Mouse (Mus musculus): ENCODE data around the gene Cacna2d2. TPM values are rescaled to one million over a fixed set of nuclear protein-coding genes. Genes with fewer than 3 reads are reported as not detected.

Gene Cacna2d2
- polyA plus RNA-seq, 2 experiments = 0.29 to 9.3 TPM

DNA sequence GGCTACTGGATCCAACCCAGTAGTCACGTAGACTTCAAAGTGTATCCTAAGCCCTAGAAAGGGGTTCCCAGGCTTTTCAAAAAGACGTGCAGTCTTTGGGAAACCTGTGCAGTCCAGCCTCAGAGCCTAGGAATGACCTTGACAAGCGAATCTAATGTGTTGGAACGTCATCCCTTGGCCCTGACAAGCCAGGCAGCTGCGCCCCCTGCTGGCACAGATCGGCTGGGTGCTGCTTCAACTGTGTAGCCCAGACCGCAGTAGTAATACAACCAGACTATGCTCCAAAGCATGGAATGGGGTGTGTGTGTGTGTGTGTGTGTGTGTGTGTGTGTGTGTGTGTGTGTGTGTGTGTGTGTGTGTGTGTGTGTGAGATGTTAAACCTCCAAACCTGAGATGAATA lies 64.1 kb downstream of the Cacna2d2 start:
- H3K4me1 ChIP-seq (ENCODE audit: control insufficient read depth, insufficient read depth, low read length) = no peaks in the 10 kb centered on the region
- no peak overlapping the region for H3K4me2 ChIP-seq (replicated peaks; ENCODE audit: low read depth, low read length, severe bottlenecking)
- H3K36me3 ChIP-seq (ENCODE audit: control insufficient read depth, insufficient read depth, low read length) = no peaks in the 10 kb centered on the region
- 17% methylated on average over 7 of the region's 7 CpGs for WGBS
- H3K9me3 ChIP-seq (ENCODE audit: control insufficient read depth, low read length) = no peaks in the 10 kb centered on the region
- TF ChIP-seq POLR2A (IDR thresholded peaks at IDR 0.05; ENCODE audit: borderline replicate concordance, extremely low read depth, insufficient read depth, insufficient read length) = no peak
- ATAC-seq (ENCODE audit: low FRiP score, low read depth) (peak; percentile 76; the same call in 1 of the 2 replicates), DNase-seq (ENCODE audit: low spot score) (peak; percentile 75)
- no peak overlapping the region for H3K27ac ChIP-seq (replicated peaks; ENCODE audit: low read depth, low read length)
- no peak overlapping the region for H3K9ac ChIP-seq (ENCODE audit: low read depth, low read length, severe bottlenecking)
- H3K4me3 ChIP-seq (replicated peaks; ENCODE audit: low read length) = no peak overlapping the region
- H3K27me3 ChIP-seq (ENCODE audit: control insufficient read depth, insufficient read depth, low read length) = peaks cover 16% of the 10 kb centered on the region; the same call in 1 of the 2 replicates

DNA sequence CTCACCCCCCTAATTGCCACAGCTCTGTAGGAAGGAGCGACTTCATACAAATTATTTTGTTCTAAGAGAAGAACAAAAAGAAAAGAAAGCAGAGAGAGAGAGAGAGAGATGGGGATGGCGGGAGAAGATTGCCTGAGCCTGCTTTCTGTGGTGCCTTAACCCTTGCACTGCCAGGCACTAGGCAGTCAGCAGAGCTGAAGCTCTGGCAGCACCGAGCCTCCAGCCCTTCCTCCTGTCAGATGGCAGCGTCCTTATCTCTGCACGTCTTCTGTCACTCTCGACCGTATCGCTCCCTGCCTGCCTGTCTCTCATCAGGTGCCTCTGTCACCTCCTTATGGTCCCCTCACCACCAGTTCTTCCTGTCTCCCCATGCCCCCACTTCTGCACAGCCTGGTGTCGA lies 64.7 kb downstream of the Cacna2d2 start:
- 37% methylated on average over 9 of the region's 9 CpGs for WGBS
- peaks cover 21% of the 10 kb centered on the region; the same call in 1 of the 2 replicates for H3K27me3 ChIP-seq (ENCODE audit: control insufficient read depth, insufficient read depth, low read length)

DNA sequence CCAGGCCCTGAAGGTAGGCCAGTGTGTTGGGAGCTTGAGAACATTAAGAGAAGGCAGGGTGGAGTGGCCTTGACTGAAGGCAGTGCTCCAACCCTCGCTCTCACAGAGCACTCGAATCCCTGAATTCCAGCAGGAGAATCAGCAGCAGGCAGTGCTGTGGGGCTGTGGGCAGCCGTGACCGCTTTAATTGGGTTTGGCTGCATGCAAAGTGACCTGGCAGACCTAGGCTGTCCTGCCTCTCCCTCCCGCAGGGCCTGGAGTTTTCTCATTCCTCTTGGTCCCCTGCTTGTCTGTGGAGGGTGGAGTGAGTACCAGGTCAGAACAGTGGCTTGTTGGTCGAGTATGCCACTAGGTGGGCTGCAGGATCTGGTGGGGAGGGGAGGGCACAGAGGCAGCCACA lies 66.2 kb downstream of the Cacna2d2 start:
- Histone ChIP-seq H3K27me3 (ENCODE audit: control insufficient read depth, insufficient read depth, low read length) (peaks cover 29% of the 10 kb centered on the region; the same call in 1 of the 2 replicates), H3K36me3 (ENCODE audit: control insufficient read depth, insufficient read depth, low read length) (no peaks in the 10 kb centered on the region), H3K9ac (ENCODE audit: low read depth, low read length, severe bottlenecking) (no peak overlapping the region), H3K9me3 (ENCODE audit: control insufficient read depth, low read length) (no peaks in the 10 kb centered on the region), H3K4me1 (ENCODE audit: control insufficient read depth, insufficient read depth, low read length) (peaks cover 9% of the 10 kb centered on the region), H3K4me2 (replicated peaks; ENCODE audit: low read depth, low read length, severe bottlenecking) (no peak overlapping the region), H3K27ac (replicated peaks; ENCODE audit: low read depth, low read length) (no peak overlapping the region), H3K4me3 (replicated peaks; ENCODE audit: low read length) (no peak overlapping the region)
- no peak for ATAC-seq (ENCODE audit: low FRiP score, low read depth)
- 19% methylated on average over 6 of the region's 6 CpGs for WGBS
- no peak for DNase-seq (ENCODE audit: low spot score)
- TF ChIP-seq POLR2A (IDR thresholded peaks at IDR 0.05; ENCODE audit: borderline replicate concordance, extremely low read depth, insufficient read depth, insufficient read length) = no peak

More for the DNA sequence above, 64.7 kb downstream of the Cacna2d2 start:
- Histone ChIP-seq H3K9me3 (ENCODE audit: control insufficient read depth, low read length) (no peaks in the 10 kb centered on the region), H3K9ac (ENCODE audit: low read depth, low read length, severe bottlenecking) (no peak overlapping the region), H3K4me2 (replicated peaks; ENCODE audit: low read depth, low read length, severe bottlenecking) (no peak overlapping the region), H3K27ac (replicated peaks; ENCODE audit: low read depth, low read length) (no peak overlapping the region), H3K36me3 (ENCODE audit: control insufficient read depth, insufficient read depth, low read length) (no peaks in the 10 kb centered on the region), H3K4me3 (replicated peaks; ENCODE audit: low read length) (no peak overlapping the region), H3K4me1 (ENCODE audit: control insufficient read depth, insufficient read depth, low read length) (no peaks in the 10 kb centered on the region)
- DNase-seq (ENCODE audit: low spot score) = no peak
- ATAC-seq (ENCODE audit: low FRiP score, low read depth) = no peak
- TF ChIP-seq POLR2A (IDR thresholded peaks at IDR 0.05; ENCODE audit: borderline replicate concordance, extremely low read depth, insufficient read depth, insufficient read length) = no peak

DNA sequence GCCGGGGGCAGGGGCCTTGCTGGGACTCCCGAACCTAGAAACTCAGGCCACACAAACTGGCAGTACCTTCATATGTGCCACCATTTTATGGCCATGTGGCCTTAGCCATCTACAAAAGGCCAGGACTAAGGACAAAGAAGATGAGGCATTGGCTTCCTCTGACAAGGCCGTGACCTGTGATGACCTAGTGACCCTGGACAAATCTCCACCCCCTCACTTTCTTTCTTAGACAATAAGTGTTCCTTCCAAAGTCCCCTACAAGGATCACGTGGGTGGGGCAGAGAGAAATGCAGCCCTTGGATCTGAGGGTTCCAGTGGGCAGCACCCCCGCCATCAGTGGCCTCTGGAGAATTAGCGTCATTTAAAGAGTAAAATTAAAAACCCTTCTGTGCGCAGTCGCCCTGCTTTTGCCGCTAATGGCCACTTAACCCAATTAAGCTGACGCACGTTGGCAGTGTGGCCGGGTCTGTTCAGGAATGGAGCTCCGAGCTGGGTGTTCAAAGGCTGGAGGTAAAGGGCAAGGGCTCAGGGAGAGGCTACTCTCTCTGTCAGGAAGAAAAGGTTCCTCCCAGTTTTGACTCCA lies 69.9 kb downstream of the Cacna2d2 start:
- Histone ChIP-seq H3K4me2 (replicated peaks; ENCODE audit: low read depth, low read length, severe bottlenecking) (no peak overlapping the region), H3K9ac (ENCODE audit: low read depth, low read length, severe bottlenecking) (no peak overlapping the region), H3K27me3 (ENCODE audit: control insufficient read depth, insufficient read depth, low read length) (peaks cover 29% of the 10 kb centered on the region; the same call in 1 of the 2 replicates), H3K4me1 (ENCODE audit: control insufficient read depth, insufficient read depth, low read length) (peaks cover 9% of the 10 kb centered on the region), H3K36me3 (ENCODE audit: control insufficient read depth, insufficient read depth, low read length) (no peaks in the 10 kb centered on the region), H3K4me3 (replicated peaks; ENCODE audit: low read length) (no peak overlapping the region), H3K27ac (replicated peaks; ENCODE audit: low read depth, low read length) (no peak overlapping the region), H3K9me3 (ENCODE audit: control insufficient read depth, low read length) (no peaks in the 10 kb centered on the region)
- TF ChIP-seq POLR2A (IDR thresholded peaks at IDR 0.05; ENCODE audit: borderline replicate concordance, extremely low read depth, insufficient read depth, insufficient read length) = no peak
- ATAC-seq (ENCODE audit: low FRiP score, low read depth) (no peak), DNase-seq (ENCODE audit: low spot score) (no peak)
- 52% methylated on average over 13 of the region's 13 CpGs for WGBS

DNA sequence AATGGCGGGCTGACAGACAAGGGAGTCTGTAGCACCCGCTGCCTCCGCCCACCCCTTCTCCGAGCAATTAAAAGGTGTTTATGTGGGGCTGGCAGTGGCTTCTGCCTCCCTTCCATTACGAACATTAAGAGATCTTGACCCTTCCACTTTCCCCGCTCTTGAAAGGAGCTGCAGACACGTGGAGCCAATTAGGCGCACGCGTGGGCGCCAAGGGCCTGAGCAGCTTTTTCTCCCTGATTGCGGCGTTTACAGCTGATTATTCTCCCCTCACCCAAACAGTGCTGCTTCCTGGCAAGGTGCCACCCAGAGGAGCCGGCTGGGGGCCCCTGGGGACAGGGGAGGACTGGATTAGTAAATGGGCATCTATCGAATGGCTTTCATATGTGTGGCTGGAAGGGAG lies 71.0 kb downstream of the Cacna2d2 start:
- Histone ChIP-seq H3K4me1 (ENCODE audit: control insufficient read depth, insufficient read depth, low read length) (peaks cover 9% of the 10 kb centered on the region), H3K27ac (replicated peaks; ENCODE audit: low read depth, low read length) (no peak overlapping the region), H3K4me3 (replicated peaks; ENCODE audit: low read length) (no peak overlapping the region), H3K9ac (ENCODE audit: low read depth, low read length, severe bottlenecking) (no peak overlapping the region), H3K36me3 (ENCODE audit: control insufficient read depth, insufficient read depth, low read length) (no peaks in the 10 kb centered on the region), H3K27me3 (ENCODE audit: control insufficient read depth, insufficient read depth, low read length) (peaks cover 23% of the 10 kb centered on the region; the same call in 1 of the 2 replicates), H3K4me2 (replicated peaks; ENCODE audit: low read depth, low read length, severe bottlenecking) (no peak overlapping the region), H3K9me3 (ENCODE audit: control insufficient read depth, low read length) (no peaks in the 10 kb centered on the region)
- ATAC-seq (ENCODE audit: low FRiP score, low read depth) = no peak
- WGBS = 24% methylated on average over 15 of the region's 15 CpGs
- TF ChIP-seq POLR2A (IDR thresholded peaks at IDR 0.05; ENCODE audit: borderline replicate concordance, extremely low read depth, insufficient read depth, insufficient read length) = no peak
- no peak for DNase-seq (ENCODE audit: low spot score)

Data from limb, embryonic 14.5 days (tissue).